Mouse (Mus musculus): ENCODE results near the gene Sgms1. TPM values are rescaled to one million over a fixed set of nuclear protein-coding genes. Genes with fewer than 3 reads are reported as not detected.

Gene Sgms1
- polyA plus RNA-seq (2012; rRNA removed) (20.4 and 20.8 TPM in 2 replicates), polyA plus RNA-seq (2014; fragmentation: Nextera tagmentation; extraction: Ambion mirVana) (33.9 and 36.8 TPM in 2 replicates)

DNA sequence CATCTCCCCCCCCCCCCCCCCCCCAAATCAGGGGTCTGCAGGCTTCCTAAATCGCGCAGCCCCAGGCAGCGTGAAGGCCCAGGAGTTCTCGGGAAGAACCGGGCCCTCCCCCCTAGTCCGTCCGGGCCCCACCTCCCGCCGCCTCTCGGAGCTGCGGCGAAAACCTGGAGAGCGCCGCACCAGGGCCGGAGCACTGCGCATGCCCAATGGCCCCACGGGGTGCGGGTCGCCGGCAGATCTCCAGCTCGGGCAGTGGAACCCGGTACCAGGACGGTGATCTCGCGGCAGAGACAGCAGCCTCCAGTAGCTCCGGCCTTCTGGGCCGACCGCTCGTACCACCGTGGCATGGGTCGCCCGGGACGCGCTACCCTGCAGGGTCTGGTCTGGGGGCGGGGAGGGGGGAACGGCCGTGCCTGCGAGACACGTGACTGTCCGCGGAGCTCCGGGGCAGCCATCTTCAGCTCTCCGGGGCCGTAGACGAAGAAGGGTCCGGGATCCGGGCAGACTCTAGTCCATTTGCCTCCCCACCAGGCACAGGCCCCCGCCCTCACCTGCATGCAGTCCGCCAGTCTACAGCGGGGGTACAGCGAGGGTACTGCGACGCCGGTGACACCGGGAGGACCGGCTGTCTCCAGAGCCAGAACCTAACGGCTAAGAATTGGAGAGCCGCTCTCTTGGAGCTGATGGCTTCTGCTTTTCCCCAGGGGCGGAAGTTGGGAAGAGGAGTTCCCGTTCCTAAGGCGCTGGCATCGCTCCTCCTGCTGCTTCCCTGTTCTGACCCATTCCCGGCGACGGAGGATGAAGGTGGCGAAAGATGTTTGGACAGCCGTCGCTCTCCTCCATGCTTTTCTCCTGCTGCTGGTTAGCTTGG lies at the start of gene Sgms1:
Gene Sgms1, minus strand, starts transcription at position 714 of the 871 bp plus-strand sequence.
- TF ChIP-seq POLR2A (IDR thresholded peaks at IDR 0.05; ENCODE audit: borderline replicate concordance, extremely low read depth, insufficient read depth, insufficient read length): peak; percentile 79; the same call in 1 of the 2 replicates
- Histone ChIP-seq H3K27me3 (ENCODE audit: control insufficient read depth, insufficient read depth, low read length) (no peaks in the 10 kb centered on the region), H3K36me3 (ENCODE audit: control insufficient read depth, insufficient read depth, low read length) (no peaks in the 10 kb centered on the region), H3K4me2 (replicated peaks; ENCODE audit: low read depth, low read length, severe bottlenecking) (peak within 1 kb of the TSS; percentile 64), H3K9me3 (ENCODE audit: control insufficient read depth, low read length) (no peaks in the 10 kb centered on the region), H3K4me3 (replicated peaks; ENCODE audit: low read length) (peak within 1 kb of the TSS; percentile 75), H3K9ac (ENCODE audit: low read depth, low read length, severe bottlenecking) (peak within 1 kb of the TSS; percentile 75), H3K4me1 (ENCODE audit: control insufficient read depth, insufficient read depth, low read length) (peaks cover 9% of the 10 kb centered on the region), H3K27ac (replicated peaks; ENCODE audit: low read depth, low read length) (peak within 1 kb of the TSS; percentile 90)
- peak; percentile 93 for DNase-seq (ENCODE audit: low spot score)
- 2% methylated on average over 47 of the region's 68 CpGs for WGBS
- ATAC-seq (ENCODE audit: low FRiP score, low read depth): peak; percentile 96

DNA sequence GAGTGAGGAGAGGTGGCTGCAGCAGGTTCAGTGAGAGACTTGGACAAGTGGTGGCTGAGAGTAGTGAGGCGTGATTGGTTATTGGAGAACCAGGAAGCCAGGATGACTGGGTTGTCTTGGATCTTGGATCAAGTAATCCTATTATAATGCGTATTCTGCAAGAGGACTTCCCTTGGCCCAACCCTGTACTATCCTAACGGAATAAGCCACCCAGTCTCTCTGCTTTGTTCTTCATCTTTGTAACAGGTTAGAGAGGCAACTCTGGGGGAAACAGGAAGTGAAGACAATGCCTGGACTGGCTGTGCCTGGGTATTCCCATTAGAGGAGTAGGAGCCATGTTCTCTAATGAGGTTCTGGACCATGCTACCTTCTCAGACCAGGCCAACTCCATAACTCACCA lies 36.3 kb upstream of the Sgms1 start:
- H3K4me1 ChIP-seq (ENCODE audit: control insufficient read depth, insufficient read depth, low read length): no peaks in the 10 kb centered on the region
- H3K4me3 ChIP-seq (replicated peaks; ENCODE audit: low read length): no peak overlapping the region
- no peaks in the 10 kb centered on the region for H3K9me3 ChIP-seq (ENCODE audit: control insufficient read depth, low read length)
- H3K36me3 ChIP-seq (ENCODE audit: control insufficient read depth, insufficient read depth, low read length): no peaks in the 10 kb centered on the region
- DNase-seq (ENCODE audit: low spot score) (no peak), ATAC-seq (ENCODE audit: low FRiP score, low read depth) (no peak)
- H3K27me3 ChIP-seq (ENCODE audit: control insufficient read depth, insufficient read depth, low read length): no peaks in the 10 kb centered on the region
- no peak overlapping the region for H3K4me2 ChIP-seq (replicated peaks; ENCODE audit: low read depth, low read length, severe bottlenecking)
- no peak overlapping the region for H3K9ac ChIP-seq (ENCODE audit: low read depth, low read length, severe bottlenecking)
- no peak overlapping the region for H3K27ac ChIP-seq (replicated peaks; ENCODE audit: low read depth, low read length)
- no peak for TF ChIP-seq POLR2A (IDR thresholded peaks at IDR 0.05; ENCODE audit: borderline replicate concordance, extremely low read depth, insufficient read depth, insufficient read length)
- 89% methylated on average over 3 of the region's 3 CpGs for WGBS

DNA sequence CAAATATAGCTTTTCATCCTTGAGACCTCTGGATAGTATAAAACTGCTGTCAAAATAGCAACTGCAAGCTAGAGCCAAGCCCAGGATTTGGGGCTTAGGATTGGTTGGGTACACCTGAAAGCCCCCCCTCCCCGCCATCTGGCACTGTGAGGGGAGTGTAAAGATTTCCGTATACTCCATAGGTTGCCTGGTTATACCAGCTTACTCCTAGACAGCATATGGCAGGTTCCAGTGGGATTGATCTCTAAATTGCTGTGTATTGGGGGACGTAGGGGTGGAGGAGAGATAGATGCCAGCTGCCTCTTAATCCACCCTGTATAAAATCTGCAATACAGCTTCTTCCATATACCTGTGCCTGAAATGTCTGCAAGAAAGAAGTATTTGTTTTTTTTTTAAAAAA lies 35.2 kb upstream of the Sgms1 start:
- TF ChIP-seq POLR2A (IDR thresholded peaks at IDR 0.05; ENCODE audit: borderline replicate concordance, extremely low read depth, insufficient read depth, insufficient read length): no peak
- no peaks in the 10 kb centered on the region for H3K4me1 ChIP-seq (ENCODE audit: control insufficient read depth, insufficient read depth, low read length)
- 74% methylated on average over 3 of the region's 3 CpGs for WGBS
- no peak overlapping the region for H3K9ac ChIP-seq (ENCODE audit: low read depth, low read length, severe bottlenecking)
- no peak for ATAC-seq (ENCODE audit: low FRiP score, low read depth)
- no peaks in the 10 kb centered on the region for H3K27me3 ChIP-seq (ENCODE audit: control insufficient read depth, insufficient read depth, low read length)
- no peaks in the 10 kb centered on the region for H3K9me3 ChIP-seq (ENCODE audit: control insufficient read depth, low read length)
- no peak overlapping the region for H3K27ac ChIP-seq (replicated peaks; ENCODE audit: low read depth, low read length)
- H3K4me2 ChIP-seq (replicated peaks; ENCODE audit: low read depth, low read length, severe bottlenecking): no peak overlapping the region
- no peak overlapping the region for H3K4me3 ChIP-seq (replicated peaks; ENCODE audit: low read length)
- no peak for DNase-seq (ENCODE audit: low spot score)
- H3K36me3 ChIP-seq (ENCODE audit: control insufficient read depth, insufficient read depth, low read length): no peaks in the 10 kb centered on the region

DNA sequence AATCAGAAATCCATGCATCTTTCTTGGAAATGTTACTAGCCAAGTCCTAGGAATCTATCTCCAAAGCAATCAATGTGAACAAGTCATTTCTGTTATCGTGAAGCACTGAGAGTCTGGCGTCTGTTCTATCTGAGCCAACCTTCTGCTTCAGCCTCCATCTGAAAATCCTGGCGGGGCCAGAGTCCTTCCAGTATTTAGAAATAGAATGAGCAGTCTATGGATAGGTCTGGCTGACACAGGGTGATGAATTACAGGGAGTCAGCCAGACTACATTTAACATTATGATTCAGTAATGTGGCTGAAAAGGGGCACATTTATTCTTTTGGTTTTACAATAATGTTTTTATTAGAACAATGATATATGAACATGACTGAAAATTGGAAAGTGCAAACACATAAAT lies 29.6 kb upstream of the Sgms1 start:
- H3K27me3 ChIP-seq (ENCODE audit: control insufficient read depth, insufficient read depth, low read length): no peaks in the 10 kb centered on the region
- 68% methylated on average over 3 of the region's 3 CpGs for WGBS
- H3K36me3 ChIP-seq (ENCODE audit: control insufficient read depth, insufficient read depth, low read length): no peaks in the 10 kb centered on the region
- no peaks in the 10 kb centered on the region for H3K4me1 ChIP-seq (ENCODE audit: control insufficient read depth, insufficient read depth, low read length)
- no peak for TF ChIP-seq POLR2A (IDR thresholded peaks at IDR 0.05; ENCODE audit: borderline replicate concordance, extremely low read depth, insufficient read depth, insufficient read length)
- DNase-seq (ENCODE audit: low spot score) (no peak), ATAC-seq (ENCODE audit: low FRiP score, low read depth) (no peak)
- H3K9ac ChIP-seq (ENCODE audit: low read depth, low read length, severe bottlenecking): no peak overlapping the region
- no peak overlapping the region for H3K4me3 ChIP-seq (replicated peaks; ENCODE audit: low read length)
- no peak overlapping the region for H3K4me2 ChIP-seq (replicated peaks; ENCODE audit: low read depth, low read length, severe bottlenecking)
- no peaks in the 10 kb centered on the region for H3K9me3 ChIP-seq (ENCODE audit: control insufficient read depth, low read length)
- no peak overlapping the region for H3K27ac ChIP-seq (replicated peaks; ENCODE audit: low read depth, low read length)

DNA sequence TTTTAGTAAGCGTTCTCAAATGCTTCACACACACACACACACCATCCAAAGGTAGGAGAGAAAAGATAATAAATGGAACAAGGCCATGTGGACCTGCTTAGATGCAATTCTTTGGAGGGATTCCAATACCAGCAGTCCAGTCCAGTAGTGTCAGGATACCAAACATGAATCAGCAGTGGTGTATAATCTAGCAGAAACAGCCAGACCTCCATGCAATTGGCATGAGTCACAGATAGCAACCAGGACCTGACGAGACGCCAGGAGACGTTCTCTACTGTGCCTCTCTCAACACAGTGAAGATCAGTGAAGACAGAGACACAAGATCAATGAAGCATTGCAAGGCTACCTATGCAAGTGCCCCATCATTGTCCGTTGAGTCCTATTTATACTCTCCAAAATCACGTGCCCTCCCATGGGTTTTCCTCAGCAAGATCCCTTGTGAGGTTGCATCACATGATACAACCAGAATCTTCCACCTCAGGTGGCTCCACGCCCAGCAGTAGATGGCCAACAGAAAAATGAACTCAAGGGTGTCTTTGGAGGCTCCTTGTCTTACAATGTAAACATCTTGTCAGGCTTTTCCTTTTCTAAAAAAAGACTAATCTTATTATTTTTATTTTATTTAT lies 27.3 kb upstream of the Sgms1 start:
- no peak for TF ChIP-seq POLR2A (IDR thresholded peaks at IDR 0.05; ENCODE audit: borderline replicate concordance, extremely low read depth, insufficient read depth, insufficient read length)
- Histone ChIP-seq H3K4me1 (ENCODE audit: control insufficient read depth, insufficient read depth, low read length) (no peaks in the 10 kb centered on the region), H3K27ac (replicated peaks; ENCODE audit: low read depth, low read length) (no peak overlapping the region), H3K27me3 (ENCODE audit: control insufficient read depth, insufficient read depth, low read length) (no peaks in the 10 kb centered on the region), H3K9me3 (ENCODE audit: control insufficient read depth, low read length) (no peaks in the 10 kb centered on the region), H3K4me2 (replicated peaks; ENCODE audit: low read depth, low read length, severe bottlenecking) (no peak overlapping the region), H3K36me3 (ENCODE audit: control insufficient read depth, insufficient read depth, low read length) (no peaks in the 10 kb centered on the region), H3K4me3 (replicated peaks; ENCODE audit: low read length) (no peak overlapping the region), H3K9ac (ENCODE audit: low read depth, low read length, severe bottlenecking) (no peak overlapping the region)
- DNase-seq (ENCODE audit: low spot score) (no peak), ATAC-seq (ENCODE audit: low FRiP score, low read depth) (no peak)
- 86% methylated on average over 7 of the region's 7 CpGs for WGBS
